Mouse (Mus musculus): Measurements from ENCODE around the gene 9930022D16Rik. TPM values are rescaled to one million over a fixed set of nuclear protein-coding genes. Genes with fewer than 3 reads are reported as not detected.

Gene 9930022D16Rik
- polyA plus RNA-seq, 1 experiment from 2014 or later, result not detected

GRCm38 (mm10) chr11:109419961-109420566, 6.3 kb downstream of the 9930022D16Rik start:
- Histone ChIP-seq H3K9ac (no peak overlapping the region), H3K36me3 (replicated peaks) (no peaks in the 10 kb centered on the region), H3K9me3 (peaks cover 5% of the 10 kb centered on the region), H3K27me3 (no peaks in the 10 kb centered on the region), H3K4me2 (no peak overlapping the region), H3K27ac (no peak overlapping the region), H3K4me1 (0 out of 2 replicates have a peak, but pooled peaks cover 2% of the 10 kb centered on the region), H3K4me3 (replicated peaks) (no peak overlapping the region)
- no peak for ATAC-seq (ENCODE audit: low FRiP score)
- WGBS, result 46% methylated on average over 16 of the region's 16 CpGs

GRCm38 (mm10) chr11:109420567-109420962, 6.8 kb downstream of the 9930022D16Rik start:
- H3K9ac ChIP-seq, result no peak overlapping the region
- no peak overlapping the region for H3K4me2 ChIP-seq
- ATAC-seq (ENCODE audit: low FRiP score), result no peak
- H3K27ac ChIP-seq, result no peak overlapping the region
- H3K36me3 ChIP-seq (replicated peaks), result no peaks in the 10 kb centered on the region
- H3K4me1 ChIP-seq, result 0 out of 2 replicates have a peak, but pooled peaks cover 2% of the 10 kb centered on the region
- no peak overlapping the region for H3K4me3 ChIP-seq (replicated peaks)
- H3K27me3 ChIP-seq, result no peaks in the 10 kb centered on the region
- 89% methylated on average over 14 of the region's 14 CpGs for WGBS
- H3K9me3 ChIP-seq, result peaks cover 5% of the 10 kb centered on the region

GRCm38 (mm10) chr11:109421205-109421604, 7.5 kb downstream of the 9930022D16Rik start:
- H3K36me3 ChIP-seq (replicated peaks), result no peaks in the 10 kb centered on the region
- no peaks in the 10 kb centered on the region for H3K27me3 ChIP-seq
- H3K4me1 ChIP-seq, result 0 out of 2 replicates have a peak, but pooled peaks cover 2% of the 10 kb centered on the region
- no peak overlapping the region for H3K9ac ChIP-seq
- H3K27ac ChIP-seq, result no peak overlapping the region
- H3K9me3 ChIP-seq, result peaks cover 5% of the 10 kb centered on the region
- H3K4me3 ChIP-seq (replicated peaks), result no peak overlapping the region
- no peak for ATAC-seq (ENCODE audit: low FRiP score)
- no peak overlapping the region for H3K4me2 ChIP-seq
- WGBS, result 84% methylated on average over 5 of the region's 5 CpGs

- Histone ChIP-seq H3K9me3 (peaks cover 5% of the 10 kb centered on the region), H3K27me3 (no peaks in the 10 kb centered on the region), H3K4me1 (peaks cover 11% of the 10 kb centered on the region), H3K27ac (no peak overlapping the region), H3K36me3 (replicated peaks) (no peaks in the 10 kb centered on the region), H3K9ac (no peak overlapping the region), H3K4me2 (no peak overlapping the region), H3K4me3 (replicated peaks) (no peak overlapping the region)
- WGBS, result 97% methylated on average over 4 of the region's 4 CpGs
- ATAC-seq (ENCODE audit: low FRiP score), result no peak
These were observed 8.5 kb downstream of the 9930022D16Rik start for GRCm38 (mm10) chr11:109422263-109422662.

GRCm38 (mm10) chr11:109423294-109423693, 9.6 kb downstream of the 9930022D16Rik start:
- no peak overlapping the region for H3K9ac ChIP-seq
- peaks cover 5% of the 10 kb centered on the region for H3K9me3 ChIP-seq
- no peaks in the 10 kb centered on the region for H3K36me3 ChIP-seq (replicated peaks)
- H3K27ac ChIP-seq, result no peak overlapping the region
- no peaks in the 10 kb centered on the region for H3K27me3 ChIP-seq
- H3K4me2 ChIP-seq, result no peak overlapping the region
- no peak for ATAC-seq (ENCODE audit: low FRiP score)
- 74% methylated on average over 1 of the region's 1 CpGs for WGBS
- H3K4me3 ChIP-seq (replicated peaks), result no peak overlapping the region
- H3K4me1 ChIP-seq, result peaks cover 12% of the 10 kb centered on the region

- H3K4me2 ChIP-seq, result peak within 1 kb of the TSS; percentile 67
- peaks cover 5% of the 10 kb centered on the region for H3K9me3 ChIP-seq
- H3K9ac ChIP-seq, result peak within 1 kb of the TSS; percentile 75
- under 1% methylated on average over 65 of the region's 65 CpGs for WGBS
- H3K27me3 ChIP-seq, result no peaks in the 10 kb centered on the region
- ATAC-seq (ENCODE audit: low FRiP score), result peak; percentile 97
- peaks cover 10% of the 10 kb centered on the region for H3K4me1 ChIP-seq
- H3K27ac ChIP-seq, result peak within 1 kb of the TSS; percentile 89
- peaks cover 21% of the 10 kb centered on the region for H3K36me3 ChIP-seq (replicated peaks)
- peak within 1 kb of the TSS; percentile 62 for H3K4me3 ChIP-seq (replicated peaks)
These were observed 11.9 kb downstream of the 9930022D16Rik start, which contains the start of gene Amz2 for GRCm38 (mm10) chr11:109425392-109426271. Gene Amz2 (plus strand): TSS chr11:109425946.

- H3K4me2 ChIP-seq, result peak overlapping the region; percentile 67
- no peak for ATAC-seq (ENCODE audit: low FRiP score)
- peak overlapping the region; percentile 89 for H3K27ac ChIP-seq
- peaks cover 5% of the 10 kb centered on the region for H3K9me3 ChIP-seq
- H3K9ac ChIP-seq, result peak overlapping the region; percentile 75
- H3K27me3 ChIP-seq, result no peaks in the 10 kb centered on the region
- H3K4me3 ChIP-seq (replicated peaks), result peak overlapping the region; percentile 62
- WGBS, result under 1% methylated on average over 11 of the region's 11 CpGs
- peaks cover 10% of the 10 kb centered on the region for H3K4me1 ChIP-seq
- H3K36me3 ChIP-seq (replicated peaks), result peaks cover 27% of the 10 kb centered on the region
These were observed 12.5 kb downstream of the 9930022D16Rik start for GRCm38 (mm10) chr11:109426272-109426586.

- no peak overlapping the region for H3K9ac ChIP-seq
- no peak overlapping the region for H3K27ac ChIP-seq
- H3K9me3 ChIP-seq, result peaks cover 1% of the 10 kb centered on the region; the same call in 1 of the 2 replicates
- H3K27me3 ChIP-seq, result no peaks in the 10 kb centered on the region
- no peak overlapping the region for H3K4me3 ChIP-seq (replicated peaks)
- H3K4me2 ChIP-seq, result no peak overlapping the region
- no peak for ATAC-seq (ENCODE audit: low FRiP score)
- peaks cover 30% of the 10 kb centered on the region for H3K36me3 ChIP-seq (replicated peaks)
- WGBS, result 97% methylated on average over 5 of the region's 5 CpGs
- H3K4me1 ChIP-seq, result peaks cover 10% of the 10 kb centered on the region
These were observed 13.6 kb downstream of the 9930022D16Rik start for GRCm38 (mm10) chr11:109427353-109427752.

- H3K9ac ChIP-seq, result no peak overlapping the region
- H3K9me3 ChIP-seq, result no peaks in the 10 kb centered on the region
- no peak overlapping the region for H3K27ac ChIP-seq
- H3K4me1 ChIP-seq, result peaks cover 2% of the 10 kb centered on the region
- peaks cover 66% of the 10 kb centered on the region for H3K36me3 ChIP-seq (replicated peaks)
- no peak overlapping the region for H3K4me3 ChIP-seq (replicated peaks)
- H3K27me3 ChIP-seq, result no peaks in the 10 kb centered on the region
- no peak for ATAC-seq (ENCODE audit: low FRiP score)
- H3K4me2 ChIP-seq, result no peak overlapping the region
- WGBS, result 95% methylated on average over 16 of the region's 16 CpGs
These were observed 20.6 kb downstream of the 9930022D16Rik start for GRCm38 (mm10) chr11:109434233-109434798.

GRCm38 (mm10) chr11:109436889-109437288, 23.2 kb downstream of the 9930022D16Rik start:
- H3K4me2 ChIP-seq, result no peak overlapping the region
- peaks cover 13% of the 10 kb centered on the region for H3K4me1 ChIP-seq
- H3K4me3 ChIP-seq (replicated peaks), result no peak overlapping the region
- H3K36me3 ChIP-seq (replicated peaks), result peaks cover 44% of the 10 kb centered on the region
- ATAC-seq (ENCODE audit: low FRiP score), result no peak
- H3K9me3 ChIP-seq, result no peaks in the 10 kb centered on the region
- 82% methylated on average over 7 of the region's 8 CpGs for WGBS
- peaks cover 7% of the 10 kb centered on the region for H3K27me3 ChIP-seq
- no peak overlapping the region for H3K9ac ChIP-seq
- no peak overlapping the region for H3K27ac ChIP-seq

- Histone ChIP-seq H3K4me2 (peak overlapping the region; percentile 74), H3K9me3 (no peaks in the 10 kb centered on the region), H3K4me1 (peaks cover 13% of the 10 kb centered on the region), H3K27me3 (peaks cover 7% of the 10 kb centered on the region), H3K9ac (peak overlapping the region; percentile 62; the same call in 1 of the 2 replicates), H3K36me3 (replicated peaks) (peaks cover 37% of the 10 kb centered on the region), H3K27ac (no peak overlapping the region), H3K4me3 (replicated peaks) (no peak overlapping the region)
- 33% methylated on average over 5 of the region's 5 CpGs for WGBS
- ATAC-seq (ENCODE audit: low FRiP score), result peak; percentile 44; the same call in 1 of the 2 replicates
These were observed 25.5 kb downstream of the 9930022D16Rik start for GRCm38 (mm10) chr11:109439209-109439608.

- H3K9ac ChIP-seq, result peak overlapping the region; percentile 62
- H3K4me2 ChIP-seq, result peak overlapping the region; percentile 74
- peak; percentile 68 for ATAC-seq (ENCODE audit: low FRiP score)
- H3K36me3 ChIP-seq (replicated peaks), result peaks cover 30% of the 10 kb centered on the region
- peaks cover 7% of the 10 kb centered on the region for H3K27me3 ChIP-seq
- peaks cover 13% of the 10 kb centered on the region for H3K4me1 ChIP-seq
- H3K9me3 ChIP-seq, result no peaks in the 10 kb centered on the region
- H3K4me3 ChIP-seq (replicated peaks), result peak overlapping the region; percentile 43
- 1% methylated on average over 32 of the region's 32 CpGs for WGBS
- H3K27ac ChIP-seq, result no peak overlapping the region
These were observed 26.2 kb downstream of the 9930022D16Rik start for GRCm38 (mm10) chr11:109439829-109440340.
